Mouse (Mus musculus): ENCODE results near the gene Ctla4. TPM values are rescaled to one million over a fixed set of nuclear protein-coding genes. Genes with fewer than 3 reads are reported as not detected.

The Ctla4 gene
- polyA plus RNA-seq (2012; rRNA removed) = not detected in 2 replicates

DNA sequence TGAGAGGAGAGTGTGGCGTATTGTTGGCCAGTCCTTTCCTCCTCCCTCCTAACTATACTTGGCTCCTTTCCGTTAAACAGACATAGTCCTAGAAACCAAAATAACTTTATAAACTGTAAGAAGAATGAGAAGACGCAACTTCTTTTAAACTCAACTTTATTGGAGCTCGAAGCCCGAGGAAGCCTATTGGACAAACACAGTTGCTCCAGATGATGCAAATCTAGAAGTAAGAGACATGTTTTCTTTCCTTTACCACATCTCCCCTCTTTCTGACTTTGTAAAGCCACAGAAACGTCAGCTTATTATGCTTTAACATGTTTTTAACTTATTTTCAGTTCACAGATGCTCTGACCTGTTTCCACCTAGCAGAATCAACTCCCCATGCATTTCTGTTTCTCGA is at the start of gene Ctla4:
Gene Ctla4, plus strand, starts transcription at position 20 of the 400 bp plus-strand sequence.

Other genes with a start within 250 kb of the Ctla4 start
- gene Cd28, start 170.2 kb upstream of the Ctla4 start, polyA plus RNA-seq (2012; rRNA removed) = 0.06 TPM in 2 replicates
- 0.38 and 0.39 TPM in 2 replicates for gene Icos, start 90.9 kb downstream of the Ctla4 start, polyA plus RNA-seq (2012; rRNA removed)

Measured in liver, embryonic 14 days (tissue).